Mouse (Mus musculus): ENCODE measurements at regions not wholly inside any gene's neighbourhood (a gene's known extent, or its start where the extent isn't known, plus 50 kb on each side); places are given as distances from the start of the nearest gene placed in this dataset.

- DNase-seq (ENCODE audit: low read depth), result no peak
Measured at GRCm38 (mm10) chr2:72541246-72541645, 65.3 kb downstream of the Cdca7 start.

- no peak for DNase-seq (ENCODE audit: low read depth)
Measured at GRCm38 (mm10) chr2:72545453-72545852, 69.5 kb downstream of the Cdca7 start.

GRCm38 (mm10) chr2:72546476-72546875 lies 70.5 kb downstream of the Cdca7 start:
- DNase-seq (ENCODE audit: low read depth), result no peak

- DNase-seq (ENCODE audit: low read depth), result no peak
Measured at GRCm38 (mm10) chr2:72546963-72547362, 71.0 kb downstream of the Cdca7 start.

GRCm38 (mm10) chr2:72551268-72551667 lies 75.3 kb downstream of the Cdca7 start:
- DNase-seq (ENCODE audit: low read depth), result no peak

- no peak for DNase-seq (ENCODE audit: low read depth)
Measured at GRCm38 (mm10) chr2:72554603-72555002, 78.6 kb downstream of the Cdca7 start.

GRCm38 (mm10) chr2:72555116-72555515 lies 79.2 kb downstream of the Cdca7 start:
- DNase-seq (ENCODE audit: low read depth), result no peak

- no peak for DNase-seq (ENCODE audit: low read depth)
Measured at GRCm38 (mm10) chr2:72555556-72555955, 79.6 kb downstream of the Cdca7 start.

- DNase-seq (ENCODE audit: low read depth), result no peak
Measured at GRCm38 (mm10) chr2:72556064-72556821, 80.3 kb downstream of the Cdca7 start.

GRCm38 (mm10) chr2:72557161-72557560 lies 81.2 kb downstream of the Cdca7 start:
- DNase-seq (ENCODE audit: low read depth), result no peak

- DNase-seq (ENCODE audit: low read depth), result no peak
Measured at GRCm38 (mm10) chr2:72557565-72558260, 81.8 kb downstream of the Cdca7 start.

GRCm38 (mm10) chr2:72561383-72561782 lies 85.4 kb downstream of the Cdca7 start:
- DNase-seq (ENCODE audit: low read depth), result no peak

- DNase-seq (ENCODE audit: low read depth), result no peak
Measured at GRCm38 (mm10) chr2:72578322-72578721, 102.4 kb downstream of the Cdca7 start.

- no peak for DNase-seq (ENCODE audit: low read depth)
Measured at GRCm38 (mm10) chr2:72581136-72581535, 105.2 kb downstream of the Cdca7 start.

GRCm38 (mm10) chr2:72588814-72589213 lies 112.9 kb downstream of the Cdca7 start:
- no peak for DNase-seq (ENCODE audit: low read depth)

- no peak for DNase-seq (ENCODE audit: low read depth)
Measured at GRCm38 (mm10) chr2:72592011-72592410, 116.1 kb downstream of the Cdca7 start.

GRCm38 (mm10) chr2:72596994-72597925 lies 121.3 kb downstream of the Cdca7 start:
- no peak for DNase-seq (ENCODE audit: low read depth)

- no peak for DNase-seq (ENCODE audit: low read depth)
Measured at GRCm38 (mm10) chr2:72597941-72598340, 122.0 kb downstream of the Cdca7 start.

- DNase-seq (ENCODE audit: low read depth), result no peak
Measured at GRCm38 (mm10) chr2:72600723-72601122, 124.8 kb downstream of the Cdca7 start.

- DNase-seq (ENCODE audit: low read depth), result no peak
Measured at GRCm38 (mm10) chr2:72602152-72602551, 126.2 kb downstream of the Cdca7 start.

- no peak for DNase-seq (ENCODE audit: low read depth)
Measured at GRCm38 (mm10) chr2:72612221-72612620, 136.3 kb downstream of the Cdca7 start.

- DNase-seq (ENCODE audit: low read depth), result no peak
Measured at GRCm38 (mm10) chr2:72614256-72614655, 138.3 kb downstream of the Cdca7 start.

Measured in gonadal fat pad, adult 2 months (tissue).